Mouse (Mus musculus) liver, embryonic 14.5 days (tissue): ENCODE data around the gene Man1a. TPM values are rescaled to one million over a fixed set of nuclear protein-coding genes. Genes with fewer than 3 reads are reported as not detected.
A peak's percentile ranks its signal among the peaks of the same experiment; 100 is the strongest.

ENCODE experiments used
- ATAC-seq: fragments of 200-750 bp; cut with Nextera tagmentation; 2 replicates; pipeline ENCODE4 v1.8.0; 2017; ENCODE audit warnings: moderate number of reproducible peaks, mild to moderate bottlenecking, moderate library complexity; ENCODE audit not compliant: insufficient read depth
- DNase-seq, 3 experiments: peaks; one replicate each; pipeline ENCODE4 v3.0.0-alpha.2; 2012 to 2013; ENCODE audit warnings: low read depth in 3 of 3, low spot score in 3 of 3
- H3K27ac ChIP-seq: fragments of 300-500 bp; sonication (generic); 2 replicates; pipeline ENCODE4 v1.5.1; 2014; ENCODE audit warnings: moderate library complexity, mild to moderate bottlenecking, control low read depth, inconsistent platforms
- H3K27me3 ChIP-seq: fragments of 300-500 bp; sonication (generic); 2 replicates; pipeline ENCODE4 v1.6.1; 2014; ENCODE audit warnings: mild to moderate bottlenecking, low read length, moderate library complexity; ENCODE audit not compliant: control insufficient read depth, insufficient read depth
- H3K36me3 ChIP-seq: fragments of 300-500 bp; sonication (generic); replicated peaks from 2 replicates; pipeline ENCODE4 v1.6.1; 2014; ENCODE audit warnings: low read depth; ENCODE audit not compliant: control insufficient read depth, insufficient read depth
- H3K4me1 ChIP-seq, 2 experiments: fragments of 200-500 bp in 1 of 2; fragments of 300-500 bp in 1 of 2; sonication (generic) in 1 of 2; replicated peaks; 2 replicates each; pipeline ENCODE4 v1.6.1; 2012 to 2014; ENCODE audit warnings: antibody characterized with exemption in 1 of 2, inconsistent platforms in 1 of 2, low read length in 1 of 2; ENCODE audit not compliant: control insufficient read depth in 2 of 2, insufficient read depth in 2 of 2
- H3K4me2 ChIP-seq: fragments of 300-500 bp; sonication (generic); 2 replicates; pipeline ENCODE4 v1.6.1; 2014; ENCODE audit warnings: low read depth, mild to moderate bottlenecking, control low read depth, moderate library complexity
- H3K4me3 ChIP-seq, 2 experiments: fragments of 200-500 bp in 1 of 2; fragments of 300-500 bp in 1 of 2; sonication (generic) in 1 of 2; 2 replicates each; pipeline ENCODE4 v1.5.1; 2012 to 2014; ENCODE audit warnings: low read depth in 2 of 2, low read length in 2 of 2, mild to moderate bottlenecking in 2 of 2, control low read depth in 1 of 2, inconsistent platforms in 1 of 2, moderate library complexity in 1 of 2; ENCODE audit not compliant: insufficient read depth in 1 of 2
- H3K9ac ChIP-seq: fragments of 300-500 bp; sonication (generic); replicated peaks from 2 replicates; pipeline ENCODE4 v1.6.1; 2014; ENCODE audit warnings: mild to moderate bottlenecking, control low read depth, moderate library complexity
- H3K9me3 ChIP-seq: fragments of 300-500 bp; sonication (generic); 2 replicates; pipeline ENCODE4 v1.6.1; 2016; ENCODE audit warnings: low read length, mixed read lengths; ENCODE audit not compliant: control insufficient read depth
- CTCF ChIP-seq: IDR thresholded peaks from 2 replicates; pipeline ENCODE4 v1.5.1; 2016; ENCODE audit warnings: antibody characterized with exemption, low read depth, control low read depth
- EP300 ChIP-seq: IDR thresholded peaks from 2 replicates; pipeline ENCODE4 v1.6.1; 2016; ENCODE audit warnings: antibody characterized with exemption, low read depth
- WGBS: fragments of 180-500 bp; shearing (Covaris S2); extraction: QIAGEN DNeasy Blood & Tissue Kit; methylation state at CpG from one replicate; pipeline ENCODE4 v1.1.7; 2014; ENCODE audit not compliant: insufficient replicate concordance; 5-methylcytosine and 5-hydroxymethylcytosine counted together
- polyA plus RNA-seq, 2 experiments: library from polyadenylated mRNA; depleted of rRNA in 1 of 2; stranded (reverse) in 1 of 2; unstranded in 1 of 2; fragments of >200 nt; fragmentation: Nextera tagmentation in 1 of 2; extraction: Ambion mirVana in 1 of 2; gene quantifications; 2 replicates each; pipeline versions ENCODE4 v1.2.1 to v1.2.3; 2012 to 2014

Gene Man1a
- polyA plus RNA-seq, 2 experiments: 12.4 TPM

- 62% methylated on average over 2 of the region's 2 CpGs for WGBS
- Histone ChIP-seq H3K36me3 (no peaks in the 10 kb centered on the region), H3K4me2 (no peak overlapping the region), H3K27ac (no peak overlapping the region), H3K27me3 (no peaks in the 10 kb centered on the region; the same call in 1 of the 2 replicates), H3K4me3 (no peak overlapping the region), H3K9ac (no peak overlapping the region), H3K9me3 (no peaks in the 10 kb centered on the region), H3K4me1 (no peaks in the 10 kb centered on the region)
- DNase-seq: no peak
- no peak for TF ChIP-seq EP300
- no peak for TF ChIP-seq CTCF
- ATAC-seq: no peak
Measured at GRCm38 (mm10) chr10:54085073-54085472, 8.7 kb upstream of the Man1a start.

DNA sequence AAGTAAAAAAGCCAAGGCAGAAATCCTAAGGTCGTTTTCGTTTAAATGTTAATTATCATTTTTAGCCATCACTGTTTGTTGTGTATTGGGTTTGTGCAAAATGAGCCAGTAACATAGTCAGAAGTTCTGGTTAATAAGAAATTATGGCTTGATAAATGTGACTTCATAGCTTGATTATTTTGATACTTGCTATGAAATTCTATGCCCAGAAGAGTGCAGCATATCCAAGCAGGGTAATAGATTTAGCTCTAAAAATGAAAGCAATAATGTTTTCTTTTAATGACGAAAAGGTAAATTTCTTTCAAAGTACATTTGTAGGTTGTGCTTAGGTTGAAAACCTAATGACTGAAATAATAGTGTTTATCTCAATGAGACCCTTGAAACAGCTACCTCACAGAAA lies 596 bp upstream of the Man1a start:
- TF ChIP-seq EP300 (no peak), CTCF (no peak)
- Histone ChIP-seq H3K4me1 (peaks cover 5 to 24% of the 10 kb centered on the region in 2 experiments), H3K36me3 (peaks cover under 1% of the 10 kb centered on the region), H3K27ac (no peak overlapping the region), H3K9me3 (no peaks in the 10 kb centered on the region), H3K27me3 (peaks cover 3% of the 10 kb centered on the region), H3K4me3 (no peak overlapping the region), H3K9ac (no peak overlapping the region), H3K4me2 (no peak overlapping the region; the same call in 1 of the 2 replicates)
- no peak for DNase-seq
- WGBS: 45% methylated on average over 3 of the region's 3 CpGs
- no peak for ATAC-seq

GRCm38 (mm10) chr10:54075441-54076010 lies 883 bp downstream of the Man1a start:
- Histone ChIP-seq H3K27ac (peak overlapping the region; percentile 46; the same call in 1 of the 2 replicates), H3K9me3 (no peaks in the 10 kb centered on the region), H3K4me2 (peak overlapping the region; percentile 95), H3K4me3 (peak overlapping the region; percentile 88 to 95), H3K4me1 (peaks cover 7 to 26% of the 10 kb centered on the region in 2 experiments), H3K27me3 (peaks cover 3% of the 10 kb centered on the region), H3K9ac (peak overlapping the region; percentile 83), H3K36me3 (peaks cover 11% of the 10 kb centered on the region)
- TF ChIP-seq CTCF (0 out of 2 replicates have a peak, but pooled peaks have one; percentile 5), EP300 (no peak)
- peak; percentile 78 to 80 (median 79) for DNase-seq
- under 1% methylated on average over 64 of the region's 68 CpGs for WGBS
- ATAC-seq: peak; percentile 96

DNA sequence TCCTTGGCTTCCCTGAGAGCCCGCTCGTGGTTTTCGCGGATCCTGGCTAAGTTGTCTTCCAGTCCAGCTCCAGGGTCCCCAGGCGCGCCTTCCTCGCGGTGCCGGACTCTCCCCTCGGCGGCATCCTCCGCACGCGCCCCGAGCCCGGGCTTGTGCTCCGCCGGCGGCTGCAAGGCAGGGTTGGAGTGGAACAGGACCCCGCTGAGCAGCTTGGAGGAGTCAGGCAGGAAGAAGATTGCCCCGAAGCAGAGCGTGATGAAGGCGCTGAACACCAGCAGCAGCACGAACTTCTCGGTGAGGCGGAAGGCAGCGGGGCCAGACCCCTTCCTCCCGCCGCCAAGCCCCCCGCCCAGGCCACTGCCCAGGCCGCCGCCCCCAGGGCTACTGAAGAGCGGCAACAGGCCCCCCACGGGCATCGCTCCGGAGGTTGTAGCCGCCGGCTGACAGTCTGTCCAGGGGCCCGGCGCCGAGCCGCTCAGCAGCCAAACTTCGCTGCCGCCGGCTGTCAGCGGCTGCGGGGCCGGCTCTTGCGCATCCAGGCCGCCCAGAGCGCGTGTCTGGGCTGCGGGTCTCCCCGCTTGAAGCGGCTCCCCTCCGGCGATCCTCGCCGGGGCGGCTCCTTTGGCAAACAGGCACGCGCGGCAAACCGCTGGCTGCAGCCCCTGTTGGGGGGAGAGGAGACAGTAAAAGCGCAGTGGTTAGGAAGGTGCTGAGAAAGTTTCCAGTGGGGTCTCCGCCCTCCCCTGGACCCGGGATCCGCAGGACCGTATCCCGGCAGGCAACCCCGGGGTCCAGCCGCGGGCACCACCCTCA lies 1.6 kb downstream of the Man1a start:
- peak in 2 of 3 experiments; percentile 9 to 14 for DNase-seq
- H3K36me3 ChIP-seq: peaks cover 12% of the 10 kb centered on the region
- H3K27me3 ChIP-seq: peaks cover 3% of the 10 kb centered on the region
- H3K4me2 ChIP-seq: peak overlapping the region; percentile 95
- no peaks in the 10 kb centered on the region for H3K9me3 ChIP-seq
- H3K27ac ChIP-seq: peak overlapping the region; percentile 59
- TF ChIP-seq CTCF: no peak
- TF ChIP-seq EP300: no peak
- peak; percentile 27 for ATAC-seq
- H3K4me3 ChIP-seq: peak overlapping the region; percentile 88 to 91
- H3K4me1 ChIP-seq: peaks cover 8 to 26% of the 10 kb centered on the region in 2 experiments
- peak overlapping the region; percentile 83 for H3K9ac ChIP-seq
- WGBS: under 1% methylated on average over 73 of the region's 73 CpGs

- no peak for TF ChIP-seq EP300
- TF ChIP-seq CTCF: no peak
- WGBS: under 1% methylated on average over 14 of the region's 14 CpGs
- Histone ChIP-seq H3K4me1 (peaks cover 8 to 26% of the 10 kb centered on the region in 2 experiments), H3K36me3 (peaks cover 15% of the 10 kb centered on the region), H3K27ac (peak overlapping the region; percentile 59), H3K27me3 (peaks cover 3% of the 10 kb centered on the region), H3K4me2 (peak overlapping the region; percentile 95), H3K4me3 (peak overlapping the region; percentile 88 to 91), H3K9me3 (no peaks in the 10 kb centered on the region), H3K9ac (peak overlapping the region; percentile 83)
- ATAC-seq: no peak
- peak in 2 of 3 experiments; percentile 10 to 24 for DNase-seq
Measured at GRCm38 (mm10) chr10:54074247-54074608, 2.2 kb downstream of the Man1a start.
